Mouse (Mus musculus): ENCODE measurements at regions not wholly inside any gene's neighbourhood (a gene's known extent, or its start where the extent isn't known, plus 50 kb on each side); places are given as distances from the start of the nearest gene placed in this dataset.

DNA sequence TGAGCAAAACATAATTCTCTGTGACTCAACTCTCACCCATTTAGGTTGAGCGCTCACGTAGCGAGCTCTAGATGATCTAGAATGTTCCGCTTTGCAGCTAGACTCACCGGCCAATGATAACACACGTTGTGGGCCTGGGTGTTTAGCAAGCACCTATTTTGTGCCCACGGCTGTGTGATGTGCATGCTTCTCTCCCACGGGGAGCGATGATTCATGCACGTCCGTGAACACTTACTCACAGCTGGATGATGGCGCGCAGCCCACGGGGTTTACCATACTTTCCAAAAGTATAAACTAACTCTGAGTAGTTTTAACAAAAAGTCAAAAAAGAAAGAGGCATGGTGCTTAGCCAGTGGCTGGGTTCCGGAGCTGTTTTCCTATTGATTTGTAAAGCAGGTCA, 440.8 kb upstream of the Tshz3 start:
- TF ChIP-seq CTCF (conservative IDR thresholded peaks at IDR 0.05; ENCODE audit: insufficient read depth, insufficient read length, low read depth, low read length) = no peak
- TF ChIP-seq POLR2A (IDR thresholded peaks at IDR 0.05; ENCODE audit: low read depth, low read length) = no peak
